Mouse (Mus musculus): Measurements from ENCODE around the gene Mrpl22. TPM values are rescaled to one million over a fixed set of nuclear protein-coding genes. Genes with fewer than 3 reads are reported as not detected.

Gene Mrpl22
- 39.4 and 43.3 TPM in 2 replicates for polyA plus RNA-seq (2012; rRNA removed)

GRCm38 (mm10) chr11:58171459-58172091 lies at the start of gene Mrpl22:
Gene Mrpl22, plus strand, starts transcription at chr11:58171661.
- Histone ChIP-seq H3K4me1 (ENCODE audit: control insufficient read depth, insufficient read depth, low read length) (peaks cover 3% of the 10 kb centered on the region; the same call in 1 of the 2 replicates), H3K36me3 (ENCODE audit: control insufficient read depth, insufficient read depth, low read length) (peaks cover 2% of the 10 kb centered on the region; the same call in 1 of the 2 replicates), H3K4me3 (ENCODE audit: control insufficient read depth, low read depth, low read length) (peak within 1 kb of the TSS; percentile 86), H3K27ac (ENCODE audit: control insufficient read depth, insufficient read depth, low read depth, low read length) (peak within 1 kb of the TSS; percentile 69), H3K27me3 (ENCODE audit: control insufficient read depth, insufficient read depth, low read length) (no peaks in the 10 kb centered on the region)
- peak; percentile 85 for TF ChIP-seq POLR2A (IDR thresholded peaks at IDR 0.05; ENCODE audit: control insufficient read depth, low read depth, low read length)
- no peak for TF ChIP-seq CTCF (IDR thresholded peaks at IDR 0.05; ENCODE audit: control insufficient read depth, insufficient read depth, insufficient replicate concordance, low read depth, low read length)

- Histone ChIP-seq H3K36me3 (ENCODE audit: control insufficient read depth, insufficient read depth, low read length) (no peaks in the 10 kb centered on the region; the same call in none of the 2 replicates), H3K4me3 (ENCODE audit: control insufficient read depth, low read depth, low read length) (no peak overlapping the region), H3K4me1 (ENCODE audit: control insufficient read depth, insufficient read depth, low read length) (no peaks in the 10 kb centered on the region; the same call in 1 of the 2 replicates), H3K27ac (ENCODE audit: control insufficient read depth, insufficient read depth, low read depth, low read length) (peak overlapping the region; percentile 34; the same call in 1 of the 2 replicates), H3K27me3 (ENCODE audit: control insufficient read depth, insufficient read depth, low read length) (no peaks in the 10 kb centered on the region)
- TF ChIP-seq POLR2A (IDR thresholded peaks at IDR 0.05; ENCODE audit: control insufficient read depth, low read depth, low read length) = no peak
- no peak for TF ChIP-seq CTCF (IDR thresholded peaks at IDR 0.05; ENCODE audit: control insufficient read depth, insufficient read depth, insufficient replicate concordance, low read depth, low read length)
These were observed 47.8 kb upstream of the Mrpl22 start for GRCm38 (mm10) chr11:58123711-58124110.

GRCm38 (mm10) chr11:58125021-58125420 lies 46.4 kb upstream of the Mrpl22 start:
- Histone ChIP-seq H3K27me3 (ENCODE audit: control insufficient read depth, insufficient read depth, low read length) (no peaks in the 10 kb centered on the region), H3K27ac (ENCODE audit: control insufficient read depth, insufficient read depth, low read depth, low read length) (0 out of 2 replicates have a peak overlapping the region, but pooled peaks have one; percentile 8), H3K4me3 (ENCODE audit: control insufficient read depth, low read depth, low read length) (no peak overlapping the region), H3K36me3 (ENCODE audit: control insufficient read depth, insufficient read depth, low read length) (no peaks in the 10 kb centered on the region; the same call in none of the 2 replicates), H3K4me1 (ENCODE audit: control insufficient read depth, insufficient read depth, low read length) (no peaks in the 10 kb centered on the region; the same call in 1 of the 2 replicates)
- TF ChIP-seq POLR2A (IDR thresholded peaks at IDR 0.05; ENCODE audit: control insufficient read depth, low read depth, low read length) = no peak
- TF ChIP-seq CTCF (IDR thresholded peaks at IDR 0.05; ENCODE audit: control insufficient read depth, insufficient read depth, insufficient replicate concordance, low read depth, low read length) = no peak

GRCm38 (mm10) chr11:58126397-58127160 lies 44.9 kb upstream of the Mrpl22 start:
- H3K4me3 ChIP-seq (ENCODE audit: control insufficient read depth, low read depth, low read length) = no peak overlapping the region
- peak; percentile 26; the same call in 1 of the 2 replicates for TF ChIP-seq CTCF (IDR thresholded peaks at IDR 0.05; ENCODE audit: control insufficient read depth, insufficient read depth, insufficient replicate concordance, low read depth, low read length)
- TF ChIP-seq POLR2A (IDR thresholded peaks at IDR 0.05; ENCODE audit: control insufficient read depth, low read depth, low read length) = no peak
- H3K4me1 ChIP-seq (ENCODE audit: control insufficient read depth, insufficient read depth, low read length) = no peaks in the 10 kb centered on the region; the same call in 1 of the 2 replicates
- no peak overlapping the region for H3K27ac ChIP-seq (ENCODE audit: control insufficient read depth, insufficient read depth, low read depth, low read length)
- no peaks in the 10 kb centered on the region; the same call in none of the 2 replicates for H3K36me3 ChIP-seq (ENCODE audit: control insufficient read depth, insufficient read depth, low read length)
- H3K27me3 ChIP-seq (ENCODE audit: control insufficient read depth, insufficient read depth, low read length) = no peaks in the 10 kb centered on the region

- Histone ChIP-seq H3K4me1 (ENCODE audit: control insufficient read depth, insufficient read depth, low read length) (no peaks in the 10 kb centered on the region; the same call in 1 of the 2 replicates), H3K4me3 (ENCODE audit: control insufficient read depth, low read depth, low read length) (no peak overlapping the region), H3K36me3 (ENCODE audit: control insufficient read depth, insufficient read depth, low read length) (no peaks in the 10 kb centered on the region; the same call in none of the 2 replicates), H3K27me3 (ENCODE audit: control insufficient read depth, insufficient read depth, low read length) (no peaks in the 10 kb centered on the region), H3K27ac (ENCODE audit: control insufficient read depth, insufficient read depth, low read depth, low read length) (no peak overlapping the region)
- TF ChIP-seq POLR2A (IDR thresholded peaks at IDR 0.05; ENCODE audit: control insufficient read depth, low read depth, low read length) (no peak), CTCF (IDR thresholded peaks at IDR 0.05; ENCODE audit: control insufficient read depth, insufficient read depth, insufficient replicate concordance, low read depth, low read length) (no peak)
These were observed 43.9 kb upstream of the Mrpl22 start for GRCm38 (mm10) chr11:58127544-58127943.

GRCm38 (mm10) chr11:58129302-58129843 lies 42.1 kb upstream of the Mrpl22 start:
- TF ChIP-seq POLR2A (IDR thresholded peaks at IDR 0.05; ENCODE audit: control insufficient read depth, low read depth, low read length) (no peak), CTCF (IDR thresholded peaks at IDR 0.05; ENCODE audit: control insufficient read depth, insufficient read depth, insufficient replicate concordance, low read depth, low read length) (no peak)
- Histone ChIP-seq H3K36me3 (ENCODE audit: control insufficient read depth, insufficient read depth, low read length) (peaks cover 3% of the 10 kb centered on the region), H3K27ac (ENCODE audit: control insufficient read depth, insufficient read depth, low read depth, low read length) (no peak overlapping the region), H3K4me3 (ENCODE audit: control insufficient read depth, low read depth, low read length) (no peak overlapping the region), H3K4me1 (ENCODE audit: control insufficient read depth, insufficient read depth, low read length) (no peaks in the 10 kb centered on the region; the same call in 1 of the 2 replicates), H3K27me3 (ENCODE audit: control insufficient read depth, insufficient read depth, low read length) (no peaks in the 10 kb centered on the region)

GRCm38 (mm10) chr11:58132026-58132425 lies 39.4 kb upstream of the Mrpl22 start:
- no peak overlapping the region for H3K4me3 ChIP-seq (ENCODE audit: control insufficient read depth, low read depth, low read length)
- no peaks in the 10 kb centered on the region for H3K4me1 ChIP-seq (ENCODE audit: control insufficient read depth, insufficient read depth, low read length)
- no peaks in the 10 kb centered on the region for H3K27me3 ChIP-seq (ENCODE audit: control insufficient read depth, insufficient read depth, low read length)
- H3K27ac ChIP-seq (ENCODE audit: control insufficient read depth, insufficient read depth, low read depth, low read length) = no peak overlapping the region
- H3K36me3 ChIP-seq (ENCODE audit: control insufficient read depth, insufficient read depth, low read length) = peaks cover 3% of the 10 kb centered on the region
- no peak for TF ChIP-seq CTCF (IDR thresholded peaks at IDR 0.05; ENCODE audit: control insufficient read depth, insufficient read depth, insufficient replicate concordance, low read depth, low read length)
- TF ChIP-seq POLR2A (IDR thresholded peaks at IDR 0.05; ENCODE audit: control insufficient read depth, low read depth, low read length) = no peak
